Mouse (Mus musculus): ENCODE measurements around the gene Stap1.

GRCm38 (mm10) chr5:86113037-86113436 lies 41.5 kb downstream of the Stap1 start:
- no peak for TF ChIP-seq MAX (IDR thresholded peaks at IDR 0.05; ENCODE audit: low read depth)
- no peak for TF ChIP-seq CEBPB (IDR thresholded peaks at IDR 0.05; ENCODE audit: insufficient read depth, poor library complexity, severe bottlenecking)
- TF ChIP-seq TCF12 (IDR thresholded peaks at IDR 0.05; ENCODE audit: insufficient read depth, poor library complexity, severe bottlenecking) = no peak

Measured in myocyte (in vitro differentiated cells).